Mouse (Mus musculus): ENCODE measurements around the gene Tifa. TPM values are rescaled to one million over a fixed set of nuclear protein-coding genes. Genes with fewer than 3 reads are reported as not detected.

The Tifa gene
- total RNA-seq, 2 experiments from 2014 or later: 1.7 to 2.7 TPM

DNA sequence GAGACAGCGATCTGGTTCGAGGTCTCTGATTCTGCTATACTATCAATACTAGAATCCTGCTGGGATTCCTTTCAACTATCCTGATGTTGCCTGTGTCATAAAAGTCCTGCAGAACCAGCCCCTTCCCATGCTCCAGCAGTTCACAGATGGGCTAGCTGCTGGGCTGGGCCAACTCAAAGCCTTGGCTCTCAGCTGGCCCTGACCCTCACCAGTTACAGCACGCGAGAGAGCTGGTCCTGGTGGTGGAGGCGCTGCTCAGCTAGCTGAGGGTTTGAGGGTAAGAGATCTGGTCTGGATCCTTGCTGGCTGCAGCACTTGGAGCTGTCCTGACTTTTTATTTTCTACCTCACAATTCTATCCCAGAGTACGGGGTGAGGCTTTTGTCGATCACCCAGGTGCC, 36.9 kb downstream of the Tifa start:
- DNase-seq: no peak

DNA sequence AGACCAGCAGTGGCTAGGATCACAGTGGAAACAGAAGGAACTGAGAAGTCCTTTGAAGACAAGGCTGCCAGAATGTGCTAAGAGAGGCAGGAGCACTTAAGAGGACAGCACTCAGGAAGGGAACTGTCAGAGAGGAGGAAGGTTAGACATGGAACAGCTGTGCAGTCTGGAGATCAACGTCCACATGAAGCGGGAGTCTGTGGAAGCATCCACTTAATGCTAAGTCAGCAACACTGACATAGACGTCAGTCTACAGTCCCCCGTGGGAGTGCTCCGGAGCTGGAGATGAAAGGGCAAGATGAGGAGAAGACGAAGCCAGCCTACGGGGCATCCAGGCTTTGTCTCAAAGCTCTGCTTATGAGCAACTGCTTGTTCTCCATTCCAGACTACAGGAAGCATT, 37.5 kb downstream of the Tifa start:
- DNase-seq: no peak

DNA sequence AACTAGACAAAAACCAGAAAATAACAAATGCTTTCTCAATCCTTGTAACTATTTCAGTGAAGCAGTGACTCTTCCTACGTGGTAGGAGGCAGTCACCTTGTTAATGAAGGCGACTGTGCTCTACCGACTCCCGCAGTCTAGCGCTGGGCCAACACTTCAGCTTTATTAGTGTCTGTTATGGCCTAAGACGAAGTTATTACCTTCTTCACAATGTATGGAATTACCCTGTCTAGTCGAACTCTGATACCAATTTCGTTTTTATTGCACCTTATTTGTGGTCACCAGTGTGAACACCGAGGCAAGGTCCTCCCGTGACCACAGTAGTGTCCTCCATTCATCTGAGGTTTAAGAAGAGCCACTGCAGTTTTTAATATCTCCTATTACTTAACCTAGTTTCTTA, 40.6 kb downstream of the Tifa start:
- no peak for DNase-seq

DNA sequence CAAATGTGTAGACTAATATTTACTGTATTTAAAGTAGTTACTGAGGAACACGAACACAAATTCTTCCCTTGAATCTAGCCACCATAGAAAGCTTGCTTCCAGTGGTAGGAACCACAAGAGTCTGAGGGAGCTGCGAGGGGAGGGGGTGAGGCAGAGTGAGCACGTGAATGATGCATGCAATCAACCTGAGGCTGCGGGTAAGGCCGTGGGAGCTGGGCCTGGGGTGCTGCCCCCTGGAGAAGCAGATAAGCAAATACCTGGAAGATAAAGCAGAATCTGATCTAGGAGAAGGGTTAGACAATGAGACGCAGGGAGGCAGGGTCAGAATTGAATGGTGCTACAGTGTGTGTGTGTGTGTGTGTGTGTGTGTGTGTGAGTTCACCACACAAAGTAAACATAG, 41.5 kb downstream of the Tifa start:
- no peak for DNase-seq

DNA sequence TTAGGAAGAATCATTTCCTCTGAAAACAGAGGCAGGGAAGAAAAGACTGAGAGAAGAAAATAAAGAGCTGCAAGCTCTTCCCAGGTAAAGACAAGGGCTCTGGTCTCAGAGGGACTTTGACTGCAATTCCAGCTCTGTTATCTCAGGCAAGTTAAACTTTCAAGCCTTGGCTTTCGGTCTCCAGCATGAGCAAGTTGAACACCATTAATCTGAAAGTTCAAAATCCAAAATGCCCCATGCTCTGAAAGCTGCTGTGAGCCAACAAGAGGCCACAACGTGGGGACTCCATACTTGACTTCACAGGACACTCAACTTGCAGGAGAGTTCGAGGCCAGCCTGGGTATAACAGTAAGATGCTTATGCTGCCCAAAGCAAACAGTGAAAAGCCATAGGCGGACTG, 44.4 kb downstream of the Tifa start:
- DNase-seq: no peak

DNA sequence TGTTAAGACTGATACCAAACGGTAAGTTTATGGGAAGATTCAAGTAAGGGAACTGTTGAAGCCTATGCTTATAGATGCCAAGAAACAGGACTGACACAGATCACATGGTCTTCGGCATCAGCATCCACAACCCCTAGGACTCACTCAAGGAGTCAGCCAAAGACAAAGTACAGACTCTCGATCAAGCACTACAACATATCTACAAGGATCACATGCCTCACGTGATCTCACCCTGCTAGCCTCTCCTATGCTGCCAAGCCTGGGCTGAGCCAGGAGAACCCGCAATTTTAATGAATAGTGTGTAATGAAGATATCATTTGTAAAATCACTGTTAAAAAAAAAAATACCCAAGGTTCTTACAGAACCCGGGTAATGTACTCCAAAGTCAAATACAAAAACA, 46.0 kb downstream of the Tifa start:
- no peak for DNase-seq

DNA sequence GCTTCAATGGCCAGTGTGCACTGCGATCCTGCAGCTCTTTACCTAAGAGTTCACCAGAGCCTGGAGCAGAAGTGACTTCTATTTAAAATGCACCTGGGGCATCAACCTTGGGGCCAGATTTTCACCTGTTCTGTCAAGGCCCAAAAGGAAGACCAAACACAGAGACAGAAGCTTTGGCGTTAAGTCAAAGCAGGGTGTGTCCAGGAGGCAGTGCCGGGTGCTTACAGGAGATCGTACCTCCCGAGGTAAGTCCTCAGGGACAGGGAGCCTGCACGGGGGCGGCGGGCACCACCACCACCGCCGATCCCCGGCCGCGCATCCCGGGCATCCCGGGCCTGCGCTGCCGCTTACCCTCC, 47.2 kb downstream of the Tifa start:
- no peak for DNase-seq

DNA sequence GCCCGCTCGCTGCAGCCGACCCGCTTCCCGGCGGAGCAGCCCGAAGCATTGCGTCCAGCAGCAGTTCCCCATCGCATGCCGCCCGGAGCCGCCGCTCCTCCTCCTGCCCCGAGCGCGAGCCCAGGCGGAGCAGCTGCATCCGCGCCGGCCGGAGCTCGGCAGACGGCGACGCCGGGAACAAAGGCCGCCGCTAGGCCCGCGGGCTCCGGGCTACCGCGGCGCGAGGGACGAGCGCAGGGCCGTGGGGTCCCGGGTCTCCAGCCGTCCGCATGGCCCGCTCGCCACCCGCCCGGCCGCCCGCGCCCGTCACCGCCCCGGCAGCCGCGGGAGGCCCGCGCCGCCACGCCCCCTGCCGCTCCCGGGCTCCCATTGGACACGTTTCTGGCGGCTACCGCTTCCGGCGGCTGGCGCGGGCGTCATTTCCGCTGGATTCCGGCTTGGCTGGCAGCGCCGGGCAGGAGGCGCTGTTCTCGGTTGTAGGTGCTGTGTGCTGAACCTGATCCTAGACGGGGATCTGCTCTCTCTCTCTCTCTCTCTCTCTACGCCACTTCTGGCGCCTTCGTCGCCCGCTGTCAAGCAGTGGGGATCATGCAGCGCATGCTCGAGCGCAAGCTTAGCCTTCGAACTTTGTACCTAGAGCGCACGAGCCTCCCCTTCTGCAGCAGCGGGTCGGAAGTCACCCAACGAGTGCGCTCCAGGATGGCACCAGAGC, 47.7 kb downstream of the Tifa start, which contains the start of gene Ap1ar:
Ap1ar (minus strand) TSS at position 370 of the 712 bp plus-strand sequence.
- DNase-seq: peak; percentile 96

DNA sequence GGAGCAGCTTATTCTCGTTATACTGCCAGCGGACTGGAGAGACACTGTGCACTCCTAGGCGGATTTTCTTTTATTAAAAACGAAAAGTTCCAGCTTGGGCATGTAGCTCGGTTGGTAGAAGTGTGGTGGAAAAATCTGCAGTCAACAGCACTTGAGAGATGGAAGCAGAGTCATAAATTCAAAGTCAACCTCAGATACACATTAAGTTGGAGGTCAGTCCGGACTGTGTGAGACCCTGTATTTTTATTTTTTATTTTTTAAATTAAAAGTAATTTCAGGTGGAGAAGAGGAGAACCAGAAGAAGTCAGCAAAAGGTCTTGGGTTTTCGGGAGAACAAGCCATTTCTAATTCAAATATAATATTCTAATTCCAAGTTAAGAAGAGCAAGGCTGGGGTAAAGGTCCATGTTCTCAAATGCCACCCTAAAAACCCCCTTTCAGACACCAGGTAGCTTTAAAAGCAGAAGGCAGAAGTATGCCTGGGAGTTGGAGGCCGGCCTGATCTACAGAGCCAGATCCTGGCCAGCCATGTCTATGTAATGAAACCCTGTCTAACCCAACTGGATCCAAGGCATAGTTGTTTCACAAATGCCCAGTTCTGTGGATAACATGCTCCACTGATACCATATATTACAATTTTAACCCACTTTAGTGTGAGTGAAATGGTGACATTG, 48.5 kb downstream of the Tifa start:
- no peak for DNase-seq

DNA sequence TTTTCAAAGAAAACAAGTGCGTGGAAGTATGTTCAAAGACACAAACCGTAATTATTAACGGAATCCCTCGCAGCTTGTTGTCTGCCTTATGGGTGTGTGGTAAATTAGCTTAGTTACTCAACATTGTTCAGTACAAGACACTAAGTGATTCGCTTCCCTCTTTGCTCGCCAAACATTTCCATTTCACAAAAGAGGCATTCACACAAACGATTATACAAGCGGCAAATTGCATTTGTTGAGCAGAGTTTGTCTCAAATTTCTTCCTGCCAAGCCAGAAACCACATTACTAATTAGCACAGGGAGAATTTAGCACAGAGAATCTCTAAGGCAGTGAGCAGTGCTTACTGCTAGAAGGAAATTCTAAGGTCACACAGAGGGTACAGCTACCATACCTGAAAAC, 52.3 kb downstream of the Tifa start:
- DNase-seq: no peak

DNA sequence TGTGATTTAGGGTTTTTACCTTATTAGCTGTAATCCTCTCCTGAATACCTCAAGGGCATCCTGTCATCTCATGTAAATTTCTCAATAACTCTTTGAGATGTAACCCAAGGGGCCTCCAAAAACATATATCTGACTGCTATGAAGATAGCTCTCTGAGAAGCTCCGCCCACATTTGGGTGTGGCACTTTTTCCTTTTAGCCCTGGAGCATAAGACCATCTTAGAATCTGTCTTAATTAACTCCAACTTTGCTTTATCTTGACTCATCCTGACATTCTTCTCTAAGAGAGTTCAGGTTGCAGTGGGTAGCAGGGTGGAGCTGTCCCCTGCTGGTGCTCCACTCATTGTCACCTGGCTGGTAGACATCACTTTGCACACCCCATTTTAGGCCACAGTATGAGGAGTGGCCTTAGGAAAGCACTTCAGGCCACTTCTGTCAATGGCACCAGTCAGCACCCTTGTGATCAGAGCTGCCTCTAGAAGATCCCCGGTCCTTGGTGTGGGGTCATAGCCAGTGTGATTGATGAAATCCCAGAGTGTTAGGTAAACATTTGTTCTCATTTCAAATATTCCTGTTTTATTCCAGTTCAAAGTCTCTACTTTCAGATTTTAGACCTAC, 53.8 kb downstream of the Tifa start:
- no peak for DNase-seq

DNA sequence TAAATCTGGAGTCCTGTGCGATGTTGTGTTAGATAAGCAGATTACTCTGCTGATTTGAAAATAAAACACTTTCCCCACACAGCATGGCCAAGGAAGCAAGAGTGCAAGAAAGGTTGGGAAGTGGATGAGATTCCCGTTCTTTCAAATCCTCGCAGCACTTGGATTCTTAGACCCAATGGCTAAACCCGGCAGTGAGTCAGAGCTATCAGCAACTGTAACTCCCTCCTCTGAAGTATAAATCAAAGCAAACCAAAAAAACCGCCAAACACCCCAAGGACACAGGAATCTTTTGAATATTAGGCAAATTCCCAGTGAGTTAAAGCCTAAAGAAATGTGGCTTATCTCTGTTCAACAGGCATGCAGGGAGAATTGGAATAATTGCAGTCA, 54.3 kb downstream of the Tifa start:
- no peak for DNase-seq

DNA sequence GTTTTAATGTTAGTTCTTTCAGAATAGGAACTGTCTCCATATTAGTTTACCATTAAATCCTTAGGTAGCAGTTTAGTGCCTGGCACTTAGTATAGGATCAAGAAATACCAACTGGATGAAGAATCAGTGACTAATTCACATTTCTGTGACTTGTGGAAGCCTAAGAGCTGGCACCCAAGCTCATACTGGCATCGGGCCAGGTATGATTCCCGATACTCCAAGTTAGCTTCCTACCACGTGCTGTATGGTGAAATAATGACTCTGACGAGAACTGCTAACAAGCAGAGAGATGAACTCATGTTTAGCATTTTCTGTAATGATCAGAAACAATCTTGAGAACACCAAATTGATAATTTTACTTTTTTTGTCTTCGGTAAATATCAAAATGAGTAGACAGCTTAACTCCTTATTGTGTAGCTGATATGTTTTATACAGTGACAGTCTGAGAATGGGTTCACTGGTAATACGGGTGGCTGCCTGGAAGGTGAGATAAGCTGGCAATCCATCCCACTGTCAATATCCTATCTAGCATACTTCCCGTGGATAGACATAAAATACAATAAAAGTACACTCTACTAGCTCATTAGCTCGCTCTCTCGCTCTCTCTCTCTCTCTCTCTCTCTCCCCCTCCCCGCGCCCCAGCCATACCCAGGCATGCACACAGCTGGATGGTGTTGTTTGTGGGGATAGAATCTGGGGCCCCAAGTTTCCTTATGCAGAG, 58.6 kb downstream of the Tifa start:
- DNase-seq: no peak

DNA sequence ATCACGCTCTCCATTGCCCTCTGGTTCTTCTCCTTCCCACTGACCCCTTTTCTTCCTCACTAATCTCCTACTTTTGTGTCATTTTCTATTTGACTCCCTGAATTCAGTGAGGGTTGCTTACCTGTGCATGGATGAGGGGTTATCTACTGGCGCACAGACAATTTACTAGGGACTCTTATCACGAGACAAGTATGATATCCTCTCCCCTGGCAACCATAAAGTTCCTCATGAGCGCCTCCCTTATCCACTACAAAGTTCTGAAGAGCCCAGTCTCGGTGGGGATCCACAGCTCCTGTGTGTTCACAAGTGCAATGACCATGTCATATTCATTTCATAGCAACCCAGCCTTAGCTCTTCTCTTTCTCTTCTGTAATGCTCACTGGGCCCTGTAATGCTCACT, 60.3 kb downstream of the Tifa start:
- DNase-seq: no peak

DNA sequence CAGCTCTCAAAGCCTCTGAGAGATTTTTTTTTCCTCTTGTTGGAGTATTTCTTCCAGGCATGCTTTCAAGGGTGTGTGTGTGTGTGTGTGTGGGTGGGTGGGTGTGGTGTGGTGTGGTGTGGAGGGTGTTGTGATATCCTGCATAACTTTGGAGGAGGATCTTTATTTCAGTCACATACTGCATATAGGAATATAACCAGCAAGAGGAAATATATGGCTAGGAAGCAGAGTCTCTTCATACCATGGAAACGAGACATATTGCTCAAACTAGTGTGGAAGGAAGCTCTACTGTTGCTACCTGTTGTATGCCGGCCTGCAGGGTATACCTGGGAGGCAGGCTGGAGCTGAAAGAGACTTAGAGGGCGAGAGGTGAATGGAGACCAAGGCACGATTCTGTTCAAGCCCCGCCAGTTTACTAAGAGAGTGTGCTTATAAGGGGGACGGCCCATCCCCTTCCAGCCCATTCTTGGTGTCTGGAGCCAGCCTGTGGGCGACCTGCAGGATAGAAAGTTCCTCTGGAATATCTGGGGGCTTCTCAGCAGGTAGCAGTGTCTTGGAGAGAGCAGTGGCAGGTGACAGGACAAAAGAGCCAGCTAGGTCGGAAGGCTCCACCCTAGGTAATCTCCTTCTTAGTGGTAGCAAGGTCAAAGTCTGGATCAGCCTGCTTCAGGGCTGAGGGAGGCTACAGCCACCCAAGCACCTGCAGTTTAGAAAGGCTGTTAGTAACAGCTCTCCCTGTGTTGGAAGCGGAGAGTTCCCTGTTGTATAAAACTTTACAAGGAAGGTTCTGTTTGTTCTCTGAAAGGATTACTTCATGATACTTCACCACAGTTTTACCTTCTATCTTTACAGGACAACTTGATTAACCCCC, 61.4 kb downstream of the Tifa start:
- DNase-seq: no peak

DNA sequence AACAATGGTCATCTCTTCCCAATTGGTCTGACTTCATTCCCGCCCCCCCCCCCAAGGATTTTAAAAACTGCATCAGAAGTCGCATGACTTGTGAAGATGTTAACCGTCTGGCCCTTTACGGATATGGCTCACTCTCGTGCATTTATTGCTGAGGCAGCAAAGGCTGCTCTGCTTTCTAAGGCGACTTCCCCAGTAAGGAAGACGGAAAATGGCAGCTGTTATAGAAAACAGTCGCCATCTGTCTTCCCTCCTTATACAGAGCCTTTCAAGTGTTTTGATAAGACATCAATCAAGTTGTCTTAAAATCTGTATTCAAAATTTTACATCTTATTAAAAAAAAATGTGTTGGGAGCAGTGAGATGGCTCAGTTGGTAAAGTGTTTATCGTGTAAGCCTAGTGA, 63.1 kb downstream of the Tifa start:
- DNase-seq: no peak

DNA sequence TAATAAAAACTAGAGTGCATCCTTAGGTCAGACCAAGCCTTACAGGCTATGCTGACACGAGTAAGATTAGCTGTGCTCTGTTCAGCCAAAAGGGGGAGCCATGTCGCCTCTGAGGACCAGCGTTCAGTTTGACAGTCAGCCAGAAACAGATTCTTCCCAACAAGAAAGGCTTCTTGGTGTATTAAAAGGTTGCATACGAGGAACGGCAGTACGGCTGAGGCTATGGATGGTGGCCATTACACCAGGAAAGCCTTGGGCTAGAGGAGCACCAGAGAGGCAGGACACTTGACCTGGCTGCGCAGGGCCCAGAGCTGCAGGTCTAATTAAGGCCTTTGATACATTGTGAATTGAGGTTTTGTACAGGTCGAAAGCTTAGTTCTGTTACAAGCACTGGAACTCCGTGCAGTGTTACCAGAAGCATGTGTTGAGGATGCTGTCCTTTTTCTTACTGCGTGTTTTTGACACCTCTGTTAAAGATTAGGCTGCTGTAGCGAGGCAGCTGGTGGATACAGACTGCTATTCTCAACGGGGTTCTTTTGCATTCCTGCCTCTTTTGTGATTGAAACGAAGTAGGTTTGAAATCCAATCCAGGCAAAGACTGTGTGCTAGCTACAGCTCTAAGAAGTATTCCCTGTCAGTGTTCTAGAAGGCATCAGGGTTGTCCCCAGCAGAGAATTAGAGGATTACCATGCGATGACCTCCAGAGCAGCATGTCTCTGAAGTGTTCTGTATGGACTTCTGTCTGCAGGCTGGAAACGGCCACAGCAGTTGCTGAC, 64.0 kb downstream of the Tifa start:
- DNase-seq: peak; percentile 69

DNA sequence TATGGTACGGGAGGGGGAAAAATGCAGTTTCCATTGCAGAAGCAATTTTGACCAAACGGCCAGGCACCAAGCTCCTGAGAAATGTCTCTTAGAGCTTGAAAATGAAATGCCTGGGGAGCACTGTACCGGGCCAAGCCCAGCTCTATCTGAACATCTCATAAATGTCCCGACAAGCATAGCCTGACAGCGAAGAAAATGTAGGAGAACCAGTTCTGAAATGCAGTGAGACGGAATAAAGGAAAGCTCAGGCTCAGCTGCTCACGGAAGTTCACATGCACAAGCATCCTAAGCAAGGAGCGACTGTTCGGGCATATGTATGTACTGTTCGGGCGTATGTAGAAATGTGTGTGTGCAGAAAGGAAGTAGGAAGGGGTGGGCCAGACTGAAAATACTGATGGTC, 71.7 kb downstream of the Tifa start:
- no peak for DNase-seq

DNA sequence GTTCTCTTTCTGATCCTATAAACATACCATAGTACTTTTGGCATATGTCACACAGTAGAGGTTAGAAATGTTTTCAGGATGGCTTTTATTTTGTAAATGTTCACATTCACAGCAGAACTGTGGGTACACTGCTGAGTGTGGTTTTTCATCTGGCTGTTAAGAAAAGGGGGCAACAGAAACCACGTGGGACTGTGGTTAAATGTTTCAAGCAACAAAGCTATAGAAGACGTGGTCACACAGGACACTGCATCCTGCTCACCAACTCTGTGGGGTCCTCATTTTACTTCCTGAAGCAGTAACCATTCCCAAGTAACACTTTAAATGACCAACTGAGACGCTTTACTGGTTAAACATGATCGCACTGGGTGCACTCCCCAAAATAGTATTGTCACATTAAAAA, 72.9 kb downstream of the Tifa start:
- DNase-seq: no peak

DNA sequence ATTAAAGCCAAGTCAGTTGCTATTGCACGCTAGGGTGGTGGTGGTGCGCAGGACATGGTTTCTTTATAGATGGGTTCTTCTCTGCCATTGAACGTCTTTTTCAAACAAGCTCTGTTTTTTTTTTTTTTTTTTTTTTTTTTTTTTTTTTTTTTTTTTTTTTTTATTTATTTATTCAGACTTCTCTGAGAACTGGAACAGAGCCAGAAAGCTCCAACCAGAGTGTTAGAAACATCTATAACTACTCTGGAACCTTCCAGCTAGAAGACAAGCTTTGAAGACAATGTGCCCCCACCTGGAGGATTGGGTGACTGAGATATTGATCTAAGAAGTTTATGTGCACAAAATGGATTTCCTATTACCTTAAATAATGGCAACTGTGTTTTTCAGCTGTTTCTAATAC, 74.0 kb downstream of the Tifa start:
- DNase-seq: no peak

DNA sequence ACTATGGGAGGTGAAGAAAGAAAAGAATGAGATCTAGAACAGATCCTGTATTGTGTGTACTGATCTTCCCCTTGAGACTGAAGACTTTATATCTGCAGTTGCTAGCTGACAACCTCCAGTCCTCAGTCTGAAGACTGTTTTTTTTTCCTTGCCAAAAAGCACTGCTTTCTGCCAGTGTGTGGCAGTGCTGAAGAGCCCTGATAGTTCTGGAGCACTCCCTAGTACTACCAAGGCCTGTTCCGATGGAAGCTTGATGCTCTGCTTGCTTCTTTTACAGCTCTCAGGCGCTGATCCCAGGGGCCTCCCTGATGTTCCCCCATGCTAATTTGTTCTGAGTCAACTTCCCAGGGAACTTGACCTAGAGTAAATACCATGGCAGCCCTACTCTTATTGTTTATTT, 74.6 kb downstream of the Tifa start:
- no peak for DNase-seq
